Mouse (Mus musculus): Measurements from ENCODE around the gene Agxt. TPM values are rescaled to one million over a fixed set of nuclear protein-coding genes. Genes with fewer than 3 reads are reported as not detected.

Gene Agxt
- polyA plus RNA-seq, 2 experiments: 3.0 to 8.4 TPM

DNA sequence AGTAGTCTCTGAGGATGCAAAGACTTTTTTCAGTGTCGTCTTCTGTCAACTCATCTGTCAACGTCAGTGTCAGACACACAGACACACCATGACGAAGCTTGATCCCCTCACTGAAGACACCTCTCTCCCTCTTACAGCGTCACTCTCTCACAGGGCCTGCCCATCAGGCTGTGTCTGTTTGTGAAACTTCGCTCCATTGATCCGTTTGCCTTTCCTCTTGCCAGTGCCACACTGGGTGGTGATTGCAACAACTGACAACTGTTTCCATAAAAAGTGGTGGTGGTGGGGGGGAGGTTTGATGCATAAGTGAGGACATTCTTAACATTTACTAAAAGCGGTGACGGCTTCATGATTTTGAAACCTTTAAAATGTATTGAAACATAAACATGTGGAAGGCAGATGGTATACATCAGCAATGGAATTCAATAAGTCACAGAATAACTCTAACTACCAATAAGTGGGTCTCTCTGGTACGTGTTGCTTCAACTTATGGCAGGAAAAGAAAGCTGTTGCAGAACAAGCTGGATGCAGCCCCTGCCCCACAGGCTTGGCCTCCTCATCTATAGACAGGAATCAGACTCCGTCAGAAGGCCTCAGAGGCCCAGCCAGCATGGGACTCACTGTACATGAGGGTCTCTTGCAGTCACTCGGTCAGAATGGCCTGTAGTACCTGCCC, 11.7 kb upstream of the Agxt start:
- Histone ChIP-seq H3K27me3 (ENCODE audit: control insufficient read depth, insufficient read depth, low read length) (no peaks in the 10 kb centered on the region), H3K36me3 (replicated peaks; ENCODE audit: control insufficient read depth, insufficient read depth, low read depth) (no peaks in the 10 kb centered on the region), H3K4me2 (ENCODE audit: low read depth) (no peak overlapping the region), H3K4me1 (replicated peaks; ENCODE audit: control insufficient read depth in 2 of 2, insufficient read depth in 2 of 2, low read length in 1 of 2) (peaks cover 0 to 7% of the 10 kb centered on the region in 2 experiments; a peak in 1 of 4 replicates), H3K9me3 (ENCODE audit: control insufficient read depth, low read length) (no peaks in the 10 kb centered on the region), H3K9ac (replicated peaks) (no peak overlapping the region), H3K4me3 (ENCODE audit: insufficient read depth in 1 of 2, low read depth in 2 of 2, low read length in 2 of 2) (no peak overlapping the region), H3K27ac (no peak overlapping the region)
- ATAC-seq (ENCODE audit: insufficient read depth) (no peak), DNase-seq (ENCODE audit: low read depth in 3 of 3, low spot score in 3 of 3) (no peak)
- no peak for TF ChIP-seq CTCF (IDR thresholded peaks at IDR 0.05; ENCODE audit: low read depth)
- 64% methylated on average over 11 of the region's 11 CpGs for WGBS (ENCODE audit: insufficient replicate concordance)

DNA sequence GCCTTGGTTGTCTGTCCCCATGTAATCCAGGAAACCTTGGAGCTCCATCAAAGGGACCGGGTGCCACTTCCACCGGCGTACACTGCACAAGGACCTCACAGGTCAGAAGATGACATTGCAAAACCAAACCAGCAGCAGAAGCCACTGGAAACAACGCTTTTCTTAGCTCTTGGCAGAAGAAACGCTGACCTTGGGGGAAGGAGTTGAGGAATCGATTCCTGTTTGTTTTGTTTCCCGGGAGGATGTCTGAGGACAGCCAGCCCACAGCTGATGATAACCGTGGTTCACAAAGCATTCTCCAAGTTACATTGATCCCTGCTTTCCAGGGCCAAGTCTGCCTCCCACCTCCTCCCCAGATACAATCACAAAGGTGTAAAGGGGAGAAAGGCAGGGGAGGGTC, 11.0 kb upstream of the Agxt start:
- no peak overlapping the region for H3K4me3 ChIP-seq (ENCODE audit: insufficient read depth in 1 of 2, low read depth in 2 of 2, low read length in 2 of 2)

DNA sequence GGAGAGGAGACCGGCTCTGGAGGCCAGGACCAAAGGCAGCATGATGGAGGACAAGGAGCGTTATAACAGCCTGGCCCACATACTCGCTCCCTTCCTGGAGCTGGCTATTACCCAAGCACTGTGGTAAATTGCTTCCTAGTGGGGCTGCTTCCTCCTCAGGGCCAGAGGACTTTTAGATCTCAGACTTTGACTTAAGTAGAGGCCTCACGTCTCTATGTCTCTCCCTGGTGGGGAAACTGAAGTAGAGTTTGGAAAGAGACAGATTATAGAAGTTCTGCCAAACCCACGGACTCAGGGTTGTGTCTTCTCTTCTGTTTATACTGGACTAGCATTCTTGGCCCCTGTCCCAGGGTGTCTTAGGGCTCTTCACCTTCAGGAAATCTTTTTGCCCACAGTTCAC, 9.8 kb upstream of the Agxt start:
- Histone ChIP-seq H3K4me1 (replicated peaks; ENCODE audit: control insufficient read depth in 2 of 2, insufficient read depth in 2 of 2, low read length in 1 of 2) (peaks cover 0 to 7% of the 10 kb centered on the region in 2 experiments; a peak in 1 of 4 replicates), H3K4me2 (ENCODE audit: low read depth) (no peak overlapping the region), H3K27ac (no peak overlapping the region), H3K9ac (replicated peaks) (no peak overlapping the region), H3K9me3 (ENCODE audit: control insufficient read depth, low read length) (no peaks in the 10 kb centered on the region), H3K4me3 (ENCODE audit: insufficient read depth in 1 of 2, low read depth in 2 of 2, low read length in 2 of 2) (no peak overlapping the region), H3K27me3 (ENCODE audit: control insufficient read depth, insufficient read depth, low read length) (no peaks in the 10 kb centered on the region), H3K36me3 (replicated peaks; ENCODE audit: control insufficient read depth, insufficient read depth, low read depth) (no peaks in the 10 kb centered on the region)
- no peak for TF ChIP-seq CTCF (IDR thresholded peaks at IDR 0.05; ENCODE audit: low read depth)
- no peak for TF ChIP-seq EP300 (IDR thresholded peaks at IDR 0.05; ENCODE audit: low read depth)
- no peak for ATAC-seq (ENCODE audit: insufficient read depth)
- no peak for DNase-seq (ENCODE audit: low read depth in 3 of 3, low spot score in 3 of 3)
- WGBS (ENCODE audit: insufficient replicate concordance): 23% methylated on average over 5 of the region's 5 CpGs

More for the DNA sequence above, 11.0 kb upstream of the Agxt start:
- Histone ChIP-seq H3K4me1 (replicated peaks; ENCODE audit: control insufficient read depth in 2 of 2, insufficient read depth in 2 of 2, low read length in 1 of 2) (peaks cover 0 to 7% of the 10 kb centered on the region in 2 experiments; a peak in 1 of 4 replicates), H3K27me3 (ENCODE audit: control insufficient read depth, insufficient read depth, low read length) (no peaks in the 10 kb centered on the region), H3K36me3 (replicated peaks; ENCODE audit: control insufficient read depth, insufficient read depth, low read depth) (no peaks in the 10 kb centered on the region), H3K9ac (replicated peaks) (no peak overlapping the region), H3K27ac (no peak overlapping the region), H3K9me3 (ENCODE audit: control insufficient read depth, low read length) (no peaks in the 10 kb centered on the region), H3K4me2 (ENCODE audit: low read depth) (no peak overlapping the region)
- ATAC-seq (ENCODE audit: insufficient read depth): no peak
- TF ChIP-seq EP300 (IDR thresholded peaks at IDR 0.05; ENCODE audit: low read depth): no peak
- TF ChIP-seq CTCF (IDR thresholded peaks at IDR 0.05; ENCODE audit: low read depth): no peak
- WGBS (ENCODE audit: insufficient replicate concordance): 53% methylated on average over 8 of the region's 8 CpGs
- no peak for DNase-seq (ENCODE audit: low read depth in 3 of 3, low spot score in 3 of 3)

- ATAC-seq (ENCODE audit: insufficient read depth): no peak
- TF ChIP-seq CTCF (IDR thresholded peaks at IDR 0.05; ENCODE audit: low read depth): no peak
- no peak for TF ChIP-seq EP300 (IDR thresholded peaks at IDR 0.05; ENCODE audit: low read depth)
- Histone ChIP-seq H3K9me3 (ENCODE audit: control insufficient read depth, low read length) (no peaks in the 10 kb centered on the region), H3K4me1 (replicated peaks; ENCODE audit: control insufficient read depth in 2 of 2, insufficient read depth in 2 of 2, low read length in 1 of 2) (peaks cover 0 to 5% of the 10 kb centered on the region in 2 experiments; a peak in 1 of 4 replicates), H3K27ac (no peak overlapping the region), H3K27me3 (ENCODE audit: control insufficient read depth, insufficient read depth, low read length) (no peaks in the 10 kb centered on the region), H3K4me3 (ENCODE audit: insufficient read depth in 1 of 2, low read depth in 2 of 2, low read length in 2 of 2) (no peak overlapping the region), H3K4me2 (ENCODE audit: low read depth) (no peak overlapping the region), H3K36me3 (replicated peaks; ENCODE audit: control insufficient read depth, insufficient read depth, low read depth) (no peaks in the 10 kb centered on the region), H3K9ac (replicated peaks) (no peak overlapping the region)
- 55% methylated on average over 8 of the region's 8 CpGs for WGBS (ENCODE audit: insufficient replicate concordance)
- no peak for DNase-seq (ENCODE audit: low read depth in 3 of 3, low spot score in 3 of 3)
Measured at GRCm38 (mm10) chr1:93128209-93128608, 6.8 kb upstream of the Agxt start.

DNA sequence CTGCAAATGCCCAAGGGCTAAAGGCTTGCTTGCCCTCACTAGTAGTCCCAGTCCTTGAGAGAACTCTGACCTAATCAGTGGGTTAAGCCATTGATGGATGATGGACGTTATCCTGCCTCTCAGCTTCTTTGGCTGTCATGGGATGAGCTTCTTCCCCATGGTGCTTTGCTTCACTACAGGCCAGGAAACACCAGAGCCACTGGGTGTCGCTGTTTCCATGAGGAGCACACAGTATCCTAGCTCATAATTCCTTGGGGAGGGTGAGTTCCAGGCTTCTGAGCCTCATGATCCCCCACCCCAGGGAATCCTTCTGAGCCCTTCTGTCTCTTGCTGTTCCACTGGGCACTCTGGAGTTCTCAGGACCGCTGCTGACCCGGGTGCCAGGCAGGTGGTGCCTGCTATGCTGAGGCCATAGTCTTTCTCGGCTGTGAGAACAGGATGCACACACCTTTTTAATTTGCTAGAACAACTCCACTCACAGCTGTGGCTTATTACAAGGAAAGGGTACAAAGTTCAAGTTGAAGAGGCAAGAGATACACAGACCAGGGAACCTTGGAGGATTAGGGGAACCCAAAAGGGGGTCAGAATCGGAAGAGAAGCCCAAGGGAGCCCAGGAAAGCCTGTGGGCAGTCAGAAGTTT, 6.2 kb upstream of the Agxt start:
- no peaks in the 10 kb centered on the region for H3K36me3 ChIP-seq (replicated peaks; ENCODE audit: control insufficient read depth, insufficient read depth, low read depth)
- TF ChIP-seq CTCF (IDR thresholded peaks at IDR 0.05; ENCODE audit: low read depth) (peak; percentile 69), EP300 (IDR thresholded peaks at IDR 0.05; ENCODE audit: low read depth) (no peak)
- H3K4me1 ChIP-seq (replicated peaks; ENCODE audit: control insufficient read depth in 2 of 2, insufficient read depth in 2 of 2, low read length in 1 of 2): peaks cover 0 to 4% of the 10 kb centered on the region in 2 experiments; a peak in 1 of 4 replicates
- DNase-seq (ENCODE audit: low read depth in 3 of 3, low spot score in 3 of 3) (no peak), ATAC-seq (ENCODE audit: insufficient read depth) (no peak)
- H3K27me3 ChIP-seq (ENCODE audit: control insufficient read depth, insufficient read depth, low read length): no peaks in the 10 kb centered on the region
- H3K9me3 ChIP-seq (ENCODE audit: control insufficient read depth, low read length): no peaks in the 10 kb centered on the region
- no peak overlapping the region for H3K9ac ChIP-seq (replicated peaks)
- no peak overlapping the region for H3K4me2 ChIP-seq (ENCODE audit: low read depth)
- whole genome bisulfite sequencing (ENCODE audit: insufficient replicate concordance): 20% methylated on average over 6 of the region's 6 CpGs
- H3K27ac ChIP-seq: no peak overlapping the region
- no peak overlapping the region for H3K4me3 ChIP-seq (ENCODE audit: insufficient read depth in 1 of 2, low read depth in 2 of 2, low read length in 2 of 2)
